Mouse (Mus musculus) hindbrain, embryonic 12.5 days (tissue): ENCODE measurements at regions not wholly inside any gene's neighbourhood (a gene's known extent, or its start where the extent isn't known, plus 50 kb on each side); places are given as distances from the start of the nearest gene placed in this dataset.

Source experiments
- ATAC-seq: fragments of 200-750 bp; cut with Nextera tagmentation; 2 replicates; pipeline ENCODE4 v1.8.0; 2017; ENCODE audit warnings: moderate TSS enrichment; ENCODE audit not compliant: low FRiP score
- H3K27ac ChIP-seq: fragments of 300-500 bp; sonication (generic); 2 replicates; pipeline ENCODE4 v1.5.1; 2016; ENCODE audit warnings: mild to moderate bottlenecking
- H3K27me3 ChIP-seq: fragments of 300-500 bp; sonication (generic); 2 replicates; pipeline ENCODE4 v1.6.1; 2016; ENCODE audit warnings: mild to moderate bottlenecking
- H3K36me3 ChIP-seq: fragments of 300-500 bp; sonication (generic); 2 replicates; pipeline ENCODE4 v1.6.1; 2016; ENCODE audit warnings: mild to moderate bottlenecking
- H3K4me1 ChIP-seq: fragments of 300-500 bp; sonication (generic); 2 replicates; pipeline ENCODE4 v1.6.1; 2016
- H3K4me2 ChIP-seq: fragments of 300-500 bp; sonication (generic); replicated peaks from 2 replicates; pipeline ENCODE4 v1.6.1; 2016; ENCODE audit warnings: mild to moderate bottlenecking
- H3K4me3 ChIP-seq: fragments of 300-500 bp; sonication (generic); 2 replicates; pipeline ENCODE4 v1.5.1; 2016; ENCODE audit warnings: mild to moderate bottlenecking
- H3K9ac ChIP-seq: fragments of 300-500 bp; sonication (generic); 2 replicates; pipeline ENCODE4 v1.6.1; 2016; ENCODE audit warnings: mild to moderate bottlenecking, moderate library complexity
- H3K9me3 ChIP-seq: fragments of 300-500 bp; sonication (generic); replicated peaks from 2 replicates; pipeline ENCODE4 v1.6.1; 2016; ENCODE audit warnings: mild to moderate bottlenecking
- WGBS: fragments of 180-500 bp; shearing (Covaris S2); methylation state at CpG from one replicate; pipeline ENCODE4 v1.1.7; 2016; 5-methylcytosine and 5-hydroxymethylcytosine counted together

DNA sequence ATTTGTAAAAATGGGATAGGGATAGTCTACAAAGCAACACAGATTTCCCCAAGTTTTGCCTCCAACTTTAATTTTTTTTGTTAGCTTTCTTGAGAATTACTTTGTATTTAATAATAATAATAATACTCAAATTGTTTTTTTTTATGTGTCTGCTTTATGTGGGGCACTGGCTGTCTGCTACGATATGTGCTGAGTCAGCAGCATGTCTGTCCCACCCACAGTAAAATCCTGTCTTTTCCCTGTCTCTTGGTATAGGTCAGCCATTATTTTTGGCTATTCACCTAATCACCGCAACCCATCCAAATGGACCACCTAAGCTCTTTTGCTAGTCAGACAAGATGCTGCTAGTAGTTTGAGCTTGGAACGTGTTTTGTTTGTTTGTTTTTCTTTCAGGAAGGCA lies 473.0 kb downstream of the Hs3st4 start:
- 86% methylated on average over 3 of the region's 3 CpGs for WGBS
- Histone ChIP-seq H3K4me2 (no peak overlapping the region), H3K9ac (no peak overlapping the region), H3K36me3 (no peaks in the 10 kb centered on the region), H3K27ac (no peak overlapping the region), H3K4me3 (no peak overlapping the region), H3K9me3 (no peaks in the 10 kb centered on the region), H3K27me3 (no peaks in the 10 kb centered on the region), H3K4me1 (no peaks in the 10 kb centered on the region)
- ATAC-seq = no peak

GRCm38 (mm10) chr7:124487326-124487725 lies 504.7 kb downstream of the Hs3st4 start:
- H3K36me3 ChIP-seq = no peaks in the 10 kb centered on the region
- no peaks in the 10 kb centered on the region for H3K9me3 ChIP-seq
- ATAC-seq = no peak
- H3K4me1 ChIP-seq = no peaks in the 10 kb centered on the region
- no peak overlapping the region for H3K27ac ChIP-seq
- H3K4me2 ChIP-seq = no peak overlapping the region
- WGBS = 67% methylated on average over 1 of the region's 1 CpGs
- H3K9ac ChIP-seq = no peak overlapping the region
- no peaks in the 10 kb centered on the region for H3K27me3 ChIP-seq
- no peak overlapping the region for H3K4me3 ChIP-seq

GRCm38 (mm10) chr7:124491109-124491793 lies 508.6 kb downstream of the Hs3st4 start:
- Histone ChIP-seq H3K9ac (no peak overlapping the region), H3K9me3 (no peaks in the 10 kb centered on the region), H3K4me1 (no peaks in the 10 kb centered on the region), H3K36me3 (no peaks in the 10 kb centered on the region), H3K4me3 (no peak overlapping the region), H3K27me3 (no peaks in the 10 kb centered on the region), H3K4me2 (no peak overlapping the region), H3K27ac (no peak overlapping the region)
- 52% methylated on average over 3 of the region's 3 CpGs for WGBS
- ATAC-seq = no peak

GRCm38 (mm10) chr7:124491851-124492390 lies 509.3 kb downstream of the Hs3st4 start:
- ATAC-seq = no peak
- 96% methylated on average over 3 of the region's 3 CpGs for WGBS
- Histone ChIP-seq H3K4me2 (no peak overlapping the region), H3K27me3 (no peaks in the 10 kb centered on the region), H3K4me1 (no peaks in the 10 kb centered on the region), H3K4me3 (no peak overlapping the region), H3K27ac (no peak overlapping the region), H3K36me3 (no peaks in the 10 kb centered on the region), H3K9me3 (no peaks in the 10 kb centered on the region), H3K9ac (no peak overlapping the region)

GRCm38 (mm10) chr7:124500636-124501035 lies 518.0 kb downstream of the Hs3st4 start:
- Histone ChIP-seq H3K27me3 (no peaks in the 10 kb centered on the region), H3K27ac (no peak overlapping the region), H3K36me3 (no peaks in the 10 kb centered on the region), H3K9ac (no peak overlapping the region), H3K4me3 (no peak overlapping the region), H3K4me1 (no peaks in the 10 kb centered on the region), H3K9me3 (no peaks in the 10 kb centered on the region), H3K4me2 (no peak overlapping the region)
- ATAC-seq = no peak
- 78% methylated on average over 3 of the region's 3 CpGs for WGBS

GRCm38 (mm10) chr7:124502760-124503159 lies 520.1 kb downstream of the Hs3st4 start:
- H3K9me3 ChIP-seq = no peaks in the 10 kb centered on the region
- ATAC-seq = no peak
- H3K27me3 ChIP-seq = no peaks in the 10 kb centered on the region
- 78% methylated on average over 5 of the region's 5 CpGs for WGBS
- H3K4me3 ChIP-seq = no peak overlapping the region
- H3K36me3 ChIP-seq = no peaks in the 10 kb centered on the region
- no peak overlapping the region for H3K9ac ChIP-seq
- H3K4me1 ChIP-seq = no peaks in the 10 kb centered on the region
- no peak overlapping the region for H3K27ac ChIP-seq
- H3K4me2 ChIP-seq = no peak overlapping the region

- no peak for ATAC-seq
- Histone ChIP-seq H3K4me1 (no peaks in the 10 kb centered on the region), H3K9me3 (no peaks in the 10 kb centered on the region), H3K4me2 (no peak overlapping the region), H3K27ac (no peak overlapping the region), H3K27me3 (no peaks in the 10 kb centered on the region), H3K4me3 (no peak overlapping the region), H3K9ac (no peak overlapping the region), H3K36me3 (no peaks in the 10 kb centered on the region)
- WGBS = 100% methylated on average over 1 of the region's 1 CpGs
Observed at GRCm38 (mm10) chr7:124549038-124549437, 566.4 kb downstream of the Hs3st4 start.

DNA sequence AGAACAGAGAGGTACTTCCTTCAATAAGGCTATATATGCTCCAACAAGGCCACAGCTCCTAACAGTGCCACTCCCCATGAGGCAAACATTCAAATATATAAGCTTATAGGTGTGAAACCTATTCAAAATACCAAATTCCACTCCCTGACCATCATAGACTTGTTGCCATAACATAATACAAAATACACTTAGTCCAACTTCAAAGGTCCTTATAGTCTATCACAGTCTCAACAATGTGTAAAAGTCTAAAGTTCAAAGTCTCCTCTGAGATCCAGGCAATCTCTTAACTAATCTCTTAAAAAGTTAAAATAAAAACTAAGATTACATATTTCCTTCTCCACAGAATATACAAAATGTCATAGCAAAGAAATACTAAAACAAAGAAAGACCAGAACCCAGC lies 574.5 kb downstream of the Hs3st4 start:
- no peak for ATAC-seq
- H3K4me2 ChIP-seq = no peak overlapping the region

GRCm38 (mm10) chr7:124570804-124571203 lies 588.1 kb downstream of the Hs3st4 start:
- Histone ChIP-seq H3K27me3 (no peaks in the 10 kb centered on the region), H3K9me3 (no peaks in the 10 kb centered on the region), H3K4me1 (no peaks in the 10 kb centered on the region), H3K27ac (no peak overlapping the region), H3K4me3 (no peak overlapping the region), H3K36me3 (no peaks in the 10 kb centered on the region), H3K4me2 (no peak overlapping the region), H3K9ac (no peak overlapping the region)
- no peak for ATAC-seq

More for the DNA sequence above, 574.5 kb downstream of the Hs3st4 start:
- Histone ChIP-seq H3K4me1 (no peaks in the 10 kb centered on the region), H3K36me3 (no peaks in the 10 kb centered on the region), H3K9ac (no peak overlapping the region), H3K4me3 (no peak overlapping the region), H3K27me3 (no peaks in the 10 kb centered on the region), H3K9me3 (no peaks in the 10 kb centered on the region), H3K27ac (no peak overlapping the region)

DNA sequence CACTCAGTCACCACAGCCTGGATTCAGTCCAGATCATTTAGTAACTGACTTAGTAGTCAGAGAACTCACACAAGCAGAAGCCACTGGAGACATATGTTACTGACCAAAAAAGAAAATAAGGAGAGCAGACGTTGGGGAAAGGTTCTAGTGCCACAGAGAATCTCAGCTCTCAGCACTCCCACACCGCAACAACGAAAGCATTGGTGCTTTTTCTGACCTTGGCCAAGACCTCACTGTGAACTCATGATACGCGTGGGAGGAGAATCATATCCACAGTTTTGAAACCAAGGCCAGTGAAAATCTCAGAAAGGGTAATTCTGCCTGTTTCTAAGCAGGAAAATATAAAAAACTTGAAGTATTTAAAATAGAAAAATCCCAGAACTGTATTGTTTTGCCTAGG lies 591.0 kb downstream of the Hs3st4 start:
- no peak overlapping the region for H3K4me3 ChIP-seq
- H3K27ac ChIP-seq = no peak overlapping the region
- H3K9ac ChIP-seq = no peak overlapping the region
- H3K36me3 ChIP-seq = no peaks in the 10 kb centered on the region
- no peaks in the 10 kb centered on the region for H3K4me1 ChIP-seq
- H3K4me2 ChIP-seq = no peak overlapping the region
- 80% methylated on average over 5 of the region's 5 CpGs for WGBS
- no peak for ATAC-seq
- no peaks in the 10 kb centered on the region for H3K27me3 ChIP-seq
- no peaks in the 10 kb centered on the region for H3K9me3 ChIP-seq

- H3K9me3 ChIP-seq = no peaks in the 10 kb centered on the region
Observed at GRCm38 (mm10) chr7:124581342-124581741, 598.7 kb downstream of the Hs3st4 start.

GRCm38 (mm10) chr7:124585296-124585695 lies 602.6 kb downstream of the Hs3st4 start:
- 47% methylated on average over 1 of the region's 1 CpGs for whole genome bisulfite sequencing
- Histone ChIP-seq H3K9me3 (no peaks in the 10 kb centered on the region), H3K4me2 (no peak overlapping the region), H3K27me3 (no peaks in the 10 kb centered on the region), H3K9ac (no peak overlapping the region), H3K27ac (no peak overlapping the region), H3K36me3 (no peaks in the 10 kb centered on the region), H3K4me1 (no peaks in the 10 kb centered on the region; the same call in 1 of the 2 replicates), H3K4me3 (no peak overlapping the region)
- ATAC-seq = no peak

More at GRCm38 (mm10) chr7:124581342-124581741, 598.7 kb downstream of the Hs3st4 start:
- H3K36me3 ChIP-seq = no peaks in the 10 kb centered on the region
- H3K4me2 ChIP-seq = no peak overlapping the region
- ATAC-seq = no peak
- 80% methylated on average over 2 of the region's 2 CpGs for WGBS
- no peak overlapping the region for H3K27ac ChIP-seq
- H3K9ac ChIP-seq = no peak overlapping the region
- no peaks in the 10 kb centered on the region for H3K27me3 ChIP-seq
- no peak overlapping the region for H3K4me3 ChIP-seq
- no peaks in the 10 kb centered on the region; the same call in 1 of the 2 replicates for H3K4me1 ChIP-seq

GRCm38 (mm10) chr7:124591369-124591768 lies 608.7 kb downstream of the Hs3st4 start:
- Histone ChIP-seq H3K9ac (no peak overlapping the region), H3K27me3 (no peaks in the 10 kb centered on the region), H3K4me1 (no peaks in the 10 kb centered on the region), H3K9me3 (no peaks in the 10 kb centered on the region), H3K4me3 (no peak overlapping the region), H3K36me3 (no peaks in the 10 kb centered on the region), H3K27ac (no peak overlapping the region), H3K4me2 (no peak overlapping the region)
- ATAC-seq = no peak
